Mouse (Mus musculus) liver, embryonic 18 days (tissue): ENCODE measurements around the gene Ripk3. TPM values are rescaled to one million over a fixed set of nuclear protein-coding genes. Genes with fewer than 3 reads are reported as not detected.

Experiments
- polyA plus RNA-seq: library from polyadenylated mRNA; depleted of rRNA; stranded (reverse); fragments of >200 nt; gene quantifications from 2 replicates; pipeline ENCODE4 v1.2.3, GENCODE M21; 2012; rRNA removed

The Ripk3 gene
- polyA plus RNA-seq: 8.7 and 9.9 TPM in 2 replicates

DNA sequence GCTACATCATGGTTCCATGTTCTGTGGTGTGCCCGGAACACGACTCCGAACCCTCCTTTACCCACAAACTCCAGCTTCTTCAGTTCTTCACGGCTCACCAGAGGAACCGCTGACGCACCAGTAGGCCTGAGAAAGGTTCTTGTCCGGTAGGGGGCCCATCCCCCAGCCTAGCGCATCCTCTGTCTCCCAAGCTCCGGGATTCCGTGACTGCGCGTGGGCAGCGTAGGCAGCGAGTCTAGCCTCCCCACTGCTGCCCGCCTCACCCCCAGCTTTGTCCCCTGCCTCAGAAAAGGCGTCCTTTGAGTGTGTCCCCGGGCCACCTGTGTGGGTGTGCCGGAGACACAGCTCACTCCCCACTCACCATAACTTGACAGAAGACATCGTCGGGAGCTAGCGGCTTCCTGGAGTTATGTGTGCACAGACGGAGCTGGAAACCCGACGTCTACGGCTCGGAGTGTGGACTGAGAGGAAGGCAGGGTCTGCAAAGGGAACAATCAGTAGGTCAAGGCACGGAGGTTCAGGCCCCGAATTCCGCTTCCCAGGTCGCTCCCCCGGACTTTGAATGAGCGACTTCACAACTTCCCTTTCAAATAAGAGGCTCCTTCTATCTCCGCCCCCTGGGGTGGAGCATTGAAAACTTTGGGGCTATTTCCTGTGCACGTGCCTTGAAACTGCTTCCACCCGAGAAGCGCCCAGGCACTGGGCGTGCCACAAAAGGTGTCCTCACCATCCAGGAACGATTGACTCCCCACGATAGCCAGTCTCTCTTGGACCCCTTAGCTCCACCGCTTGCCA is at the start of gene Ripk3:
Ripk3 (minus strand) TSS at position 610 of the 795 bp plus-strand sequence.

GRCm38 (mm10) chr14:55822991-55823762 is 34.5 kb upstream of the Ripk3 start, which contains the start of gene Nfatc4:
Gene Nfatc4 (plus strand): TSS chr14:55823144.

DNA sequence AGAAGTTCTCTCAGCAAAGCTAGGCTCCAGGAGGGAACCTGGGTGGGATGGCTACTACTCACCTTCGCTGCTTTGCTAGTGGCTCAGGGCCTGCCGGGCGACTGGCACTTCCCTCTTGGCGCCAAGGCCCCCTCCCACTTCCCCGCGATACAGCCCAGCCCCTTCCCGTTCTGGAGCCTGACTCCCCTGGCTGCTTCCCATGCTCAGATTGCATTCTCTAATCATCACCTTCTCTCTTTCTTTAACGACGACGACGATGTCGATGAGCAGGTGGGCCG is 4.8 kb downstream of the Ripk3 start, which contains the start of gene Adcy4:
Adcy4 (minus strand) TSS at position 138 of the 278 bp plus-strand sequence.

DNA sequence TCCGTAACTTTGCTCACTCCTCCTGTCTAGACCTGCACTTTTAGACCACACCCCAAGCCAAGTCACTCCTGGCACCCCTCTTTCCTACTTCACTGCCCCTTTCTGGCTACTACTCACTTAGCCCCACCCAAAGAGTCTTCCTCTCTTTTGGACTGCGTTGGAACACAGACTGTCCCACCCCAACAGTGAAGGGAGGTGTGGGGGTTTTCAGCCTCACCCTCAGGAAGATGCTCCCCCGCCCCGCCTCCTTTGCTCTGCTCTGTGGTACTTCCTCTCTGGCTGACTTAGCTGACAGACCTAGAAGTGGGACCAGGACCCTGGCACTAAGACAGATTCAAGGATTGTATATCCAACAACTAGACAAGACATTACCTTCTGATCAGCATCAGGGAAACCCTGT is 23.0 kb downstream of the Ripk3 start, which contains the start of gene Ltb4r1:
Ltb4r1 (plus strand) TSS at position 267 of the 400 bp plus-strand sequence.

GRCm38 (mm10) chr14:55761163-55761562 is 27.5 kb downstream of the Ripk3 start, which contains the start of gene Ltb4r2:
Gene Ltb4r2 (plus strand): TSS chr14:55761428.

DNA sequence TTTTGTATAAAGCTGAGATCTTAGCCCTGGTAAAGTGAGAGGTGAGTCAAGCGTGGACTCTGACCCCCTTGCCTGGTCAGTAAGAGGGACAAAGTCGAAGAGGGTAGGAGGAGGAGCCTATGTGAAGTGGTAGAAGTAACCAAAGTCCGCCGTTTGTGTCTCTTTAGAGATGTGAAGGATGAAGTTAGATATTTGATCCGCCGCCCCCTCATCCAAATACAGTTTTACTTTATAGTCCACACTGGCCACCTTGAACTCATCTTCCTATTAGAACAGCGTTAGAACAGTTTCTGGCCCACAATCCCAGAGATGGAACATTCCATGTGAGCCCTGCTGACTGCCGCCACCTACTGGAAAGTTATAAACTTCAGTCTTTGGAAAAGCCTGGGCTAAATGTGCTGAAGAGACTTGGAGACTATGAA is 30.3 kb downstream of the Ripk3 start, which contains the start of gene Cideb:
Cideb (minus strand) TSS at position 96 of the 422 bp plus-strand sequence.

GRCm38 (mm10) chr14:55745180-55745860 is 43.3 kb downstream of the Ripk3 start, which contains the start of the genes Dhrs1 and Nop9:
Gene Dhrs1 (minus strand): TSS chr14:55745690.
Gene Nop9 (plus strand): TSS chr14:55745693.

Other genes starting within 250 kb of the Ripk3 start
- 21.6 and 22.6 TPM in 2 replicates for gene Pck2, start 248.6 kb downstream of the Ripk3 start, polyA plus RNA-seq
- 45.8 and 49.5 TPM in 2 replicates for gene Dcaf11, start 228.9 kb downstream of the Ripk3 start, polyA plus RNA-seq
- 0.93 and 1.3 TPM in 2 replicates for gene A730061H03Rik, start 228.5 kb downstream of the Ripk3 start, polyA plus RNA-seq
- gene Fitm1, start 213.2 kb downstream of the Ripk3 start, polyA plus RNA-seq: 0.30 and 1.00 TPM in 2 replicates
- gene Psme1, start 210.7 kb downstream of the Ripk3 start, polyA plus RNA-seq: 89.0 and 93.6 TPM in 2 replicates
- 14.9 and 16.0 TPM in 2 replicates for gene Emc9, start 203.6 kb downstream of the Ripk3 start, polyA plus RNA-seq
- gene Psme2, start 197.8 kb downstream of the Ripk3 start, polyA plus RNA-seq: 87.0 and 89.9 TPM in 2 replicates
- gene Rnf31, start 197.2 kb downstream of the Ripk3 start, polyA plus RNA-seq: 7.7 and 9.1 TPM in 2 replicates
- gene Irf9, start 185.3 kb downstream of the Ripk3 start, polyA plus RNA-seq: 38.3 and 44.8 TPM in 2 replicates
- gene Rec8, start 170.8 kb downstream of the Ripk3 start, polyA plus RNA-seq: 2.3 and 4.0 TPM in 2 replicates
- gene Ipo4, start 152.9 kb downstream of the Ripk3 start, polyA plus RNA-seq: 21.5 and 30.6 TPM in 2 replicates
- gene Gm49378, start 151.0 kb downstream of the Ripk3 start, polyA plus RNA-seq: 1.5 TPM in 2 replicates
- 27.6 and 31.3 TPM in 2 replicates for gene Tm9sf1, start 145.1 kb downstream of the Ripk3 start, polyA plus RNA-seq
- gene Tssk4, start 138.7 kb downstream of the Ripk3 start, polyA plus RNA-seq: 0.37 and 0.43 TPM in 2 replicates
- 12.1 and 12.3 TPM in 2 replicates for gene Mdp1, start 128.4 kb downstream of the Ripk3 start, polyA plus RNA-seq
- gene Gmpr2, start 116.9 kb downstream of the Ripk3 start, polyA plus RNA-seq: 13.9 and 15.5 TPM in 2 replicates
- 132 and 150 TPM in 2 replicates for gene Nedd8, start 116.7 kb downstream of the Ripk3 start, polyA plus RNA-seq
- gene Tinf2, start 107.0 kb downstream of the Ripk3 start, polyA plus RNA-seq: 10.4 and 12.1 TPM in 2 replicates
- gene Tgm1, start 74.9 kb downstream of the Ripk3 start, polyA plus RNA-seq: 9.0 and 11.1 TPM in 2 replicates
- 22.7 and 23.3 TPM in 2 replicates for gene Rabggta, start 66.6 kb downstream of the Ripk3 start, polyA plus RNA-seq
- gene Dhrs1, start 43.2 kb downstream of the Ripk3 start, polyA plus RNA-seq: 48.3 and 54.5 TPM in 2 replicates
- gene Nop9, start 43.2 kb downstream of the Ripk3 start, polyA plus RNA-seq: 10.4 and 10.6 TPM in 2 replicates
- gene Cideb, start 30.4 kb downstream of the Ripk3 start, polyA plus RNA-seq: 155 and 165 TPM in 2 replicates
- 0.85 and 1.1 TPM in 2 replicates for gene Ltb4r2, start 27.4 kb downstream of the Ripk3 start, polyA plus RNA-seq
- gene Ltb4r1, start 22.9 kb downstream of the Ripk3 start, polyA plus RNA-seq: 10.9 and 15.1 TPM in 2 replicates
- 1.8 and 2.3 TPM in 2 replicates for gene Adcy4, start 4.8 kb downstream of the Ripk3 start, polyA plus RNA-seq
- gene Nfatc4, start 34.3 kb upstream of the Ripk3 start, polyA plus RNA-seq: 0.96 and 1.2 TPM in 2 replicates
- gene Nynrin, start 65.1 kb upstream of the Ripk3 start, polyA plus RNA-seq: 1.2 and 1.3 TPM in 2 replicates
- 0.25 and 0.39 TPM in 2 replicates for gene Cbln3, start 95.5 kb upstream of the Ripk3 start, polyA plus RNA-seq
- 12.7 and 14.5 TPM in 2 replicates for gene Khnyn, start 96.1 kb upstream of the Ripk3 start, polyA plus RNA-seq
- gene Sdr39u1, start 111.4 kb upstream of the Ripk3 start, polyA plus RNA-seq: 14.9 and 16.8 TPM in 2 replicates
- 0.65 and 0.70 TPM in 2 replicates for gene Cma1, start 155.8 kb upstream of the Ripk3 start, polyA plus RNA-seq
- gene Cma2, start 162.1 kb upstream of the Ripk3 start, polyA plus RNA-seq: not detected in 2 replicates
- gene Mcpt1, start 229.1 kb upstream of the Ripk3 start, polyA plus RNA-seq: 0.02 and 0.08 TPM in 2 replicates
- not detected in 2 replicates for gene Mcpt9, start 241.6 kb upstream of the Ripk3 start, polyA plus RNA-seq